Mouse (Mus musculus) right cerebral cortex, postnatal 4 days (tissue): ENCODE results near the gene Slc5a6.
"Not testable (repeated sequence)": the region's sequence is repeated elsewhere in the genome, so short reads cannot be mapped to it uniquely, and the experiment has no call there.

ENCODE experiments used
- DNase-seq: peaks from one replicate; pipeline ENCODE4 v3.0.0-alpha.2; 2022

Gene Slc5a6

DNA sequence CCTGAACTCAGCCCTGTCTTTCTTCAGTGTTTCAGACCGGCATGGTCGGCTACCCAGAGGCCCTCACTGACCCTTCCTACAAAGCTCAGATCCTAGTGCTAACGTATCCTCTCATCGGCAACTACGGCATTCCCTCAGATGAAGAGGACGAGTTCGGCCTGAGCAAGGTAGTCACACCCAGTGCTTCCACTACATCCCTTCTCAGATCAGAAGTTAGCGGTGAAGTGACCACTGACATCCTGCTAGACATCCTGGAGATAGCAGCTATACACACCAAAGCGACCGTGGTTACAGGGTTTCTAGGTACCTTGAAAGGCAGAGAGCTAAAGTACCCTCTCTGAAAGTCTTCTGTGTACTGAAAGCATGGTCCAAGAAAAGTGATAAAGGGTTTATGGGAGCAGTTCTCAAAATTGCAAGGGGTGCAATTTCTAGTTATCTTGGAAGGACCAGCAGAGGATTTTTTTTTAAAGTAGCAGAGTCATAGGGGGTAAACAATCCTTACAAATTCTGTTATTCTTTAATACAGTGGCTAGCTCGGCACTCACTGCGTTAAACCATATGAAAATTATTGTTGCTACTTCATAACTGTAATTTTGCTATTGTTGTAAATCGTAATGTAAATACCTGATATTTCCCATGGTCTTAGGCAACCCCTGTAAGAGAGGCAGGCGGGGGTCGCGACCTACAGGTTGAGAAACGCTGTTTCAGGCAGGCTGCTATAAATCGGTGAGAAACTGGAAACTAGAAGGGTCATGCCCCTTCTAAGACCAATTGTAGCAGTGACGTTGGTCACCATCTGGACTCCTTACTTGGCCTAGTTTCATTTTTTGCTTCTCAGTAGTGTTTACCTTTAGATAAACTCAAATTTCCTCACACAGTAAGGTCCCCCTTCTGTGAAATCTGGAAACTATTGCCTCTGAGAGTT, 6.8 kb upstream of the Slc5a6 start:
- DNase-seq: no peak

DNA sequence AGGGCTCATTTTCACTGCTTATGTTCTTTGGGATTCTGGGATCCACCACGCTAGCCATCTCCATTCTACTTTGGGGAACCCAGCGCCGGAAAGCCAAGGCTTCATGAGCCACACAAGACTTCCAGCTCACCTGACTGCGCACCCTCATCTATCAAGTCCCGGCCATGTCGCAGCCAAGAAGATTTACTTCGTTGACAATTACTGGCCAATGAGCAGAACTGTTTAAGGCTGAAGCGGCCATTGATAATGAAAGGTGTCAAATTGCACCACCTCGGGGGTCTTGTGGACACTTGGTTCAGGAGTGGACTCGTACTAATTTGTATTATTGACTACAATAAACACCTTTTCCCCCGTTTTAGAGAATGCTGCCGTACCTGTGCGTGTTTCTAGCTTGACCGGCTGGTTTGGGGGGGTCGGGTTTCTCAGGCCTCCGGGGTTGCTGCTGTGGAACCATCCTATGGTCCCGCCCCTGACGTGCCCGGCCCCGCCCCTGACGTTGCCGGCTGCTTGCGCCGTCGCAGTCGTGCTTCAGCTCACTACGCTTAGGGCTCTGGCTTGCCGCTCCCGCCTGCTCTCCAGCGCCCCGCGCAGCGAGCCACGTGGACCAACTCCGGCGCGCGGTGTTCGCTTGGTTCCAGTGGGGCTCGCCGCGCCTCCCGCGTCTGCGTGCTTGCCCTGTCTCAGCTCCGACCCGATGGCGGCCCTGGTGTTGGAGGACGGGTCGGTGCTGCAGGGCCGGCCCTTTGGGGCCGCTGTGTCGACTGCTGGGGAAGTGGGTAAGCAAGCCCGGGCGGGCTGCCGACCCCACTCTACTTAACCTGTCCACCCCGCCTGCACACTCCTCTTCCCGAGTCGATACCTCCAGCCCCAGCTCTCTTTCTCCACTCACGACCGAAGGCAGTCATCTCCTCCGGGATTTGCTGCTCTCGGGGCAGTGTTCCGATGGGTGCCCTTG, 5.8 kb upstream of the Slc5a6 start, which contains the start of gene Cad:
Gene Cad, plus strand, starts transcription at position 520 of the 955 bp plus-strand sequence.
- DNase-seq: peak; percentile 90

DNA sequence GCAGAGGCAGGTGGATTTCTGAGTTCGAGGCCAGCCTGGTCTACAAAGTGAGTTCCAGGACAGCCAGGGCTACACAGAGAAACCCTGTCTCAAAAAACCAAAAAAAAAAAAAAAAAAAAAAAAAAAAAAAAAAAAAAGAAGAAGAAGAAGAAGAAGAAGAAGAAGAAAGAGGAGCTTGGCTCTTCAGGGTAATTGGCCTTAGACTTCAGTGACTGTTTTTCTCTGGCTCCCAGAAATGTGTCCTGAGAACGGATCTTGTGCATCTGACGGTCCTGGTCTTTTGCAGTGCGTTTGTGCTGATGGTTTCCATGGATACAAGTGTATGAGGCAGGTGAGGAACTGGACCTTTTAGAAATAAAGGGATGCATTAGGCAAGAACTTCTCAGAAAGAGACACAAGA, 5.0 kb upstream of the Slc5a6 start:
- not testable (repeated sequence) for DNase-seq

DNA sequence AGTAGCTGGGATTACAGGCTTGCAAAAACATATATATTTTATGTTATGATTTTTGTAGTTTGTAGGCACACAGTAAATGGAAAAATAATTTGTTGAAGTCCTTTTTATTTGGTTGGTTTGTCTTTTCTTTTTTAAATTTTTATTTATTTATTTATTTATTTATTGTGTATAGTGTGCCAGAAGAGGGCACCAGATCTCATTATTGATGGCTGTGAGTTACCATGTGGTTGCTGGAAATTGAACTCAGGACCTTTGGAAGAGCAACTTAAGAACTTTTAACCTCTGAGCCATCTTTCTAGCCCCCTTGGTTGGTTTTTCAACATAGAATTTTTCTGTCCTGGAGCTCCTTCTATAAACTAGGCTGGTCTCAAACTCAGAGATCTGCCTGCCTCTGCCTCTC, 1.7 kb upstream of the Slc5a6 start:
- no peak for DNase-seq

DNA sequence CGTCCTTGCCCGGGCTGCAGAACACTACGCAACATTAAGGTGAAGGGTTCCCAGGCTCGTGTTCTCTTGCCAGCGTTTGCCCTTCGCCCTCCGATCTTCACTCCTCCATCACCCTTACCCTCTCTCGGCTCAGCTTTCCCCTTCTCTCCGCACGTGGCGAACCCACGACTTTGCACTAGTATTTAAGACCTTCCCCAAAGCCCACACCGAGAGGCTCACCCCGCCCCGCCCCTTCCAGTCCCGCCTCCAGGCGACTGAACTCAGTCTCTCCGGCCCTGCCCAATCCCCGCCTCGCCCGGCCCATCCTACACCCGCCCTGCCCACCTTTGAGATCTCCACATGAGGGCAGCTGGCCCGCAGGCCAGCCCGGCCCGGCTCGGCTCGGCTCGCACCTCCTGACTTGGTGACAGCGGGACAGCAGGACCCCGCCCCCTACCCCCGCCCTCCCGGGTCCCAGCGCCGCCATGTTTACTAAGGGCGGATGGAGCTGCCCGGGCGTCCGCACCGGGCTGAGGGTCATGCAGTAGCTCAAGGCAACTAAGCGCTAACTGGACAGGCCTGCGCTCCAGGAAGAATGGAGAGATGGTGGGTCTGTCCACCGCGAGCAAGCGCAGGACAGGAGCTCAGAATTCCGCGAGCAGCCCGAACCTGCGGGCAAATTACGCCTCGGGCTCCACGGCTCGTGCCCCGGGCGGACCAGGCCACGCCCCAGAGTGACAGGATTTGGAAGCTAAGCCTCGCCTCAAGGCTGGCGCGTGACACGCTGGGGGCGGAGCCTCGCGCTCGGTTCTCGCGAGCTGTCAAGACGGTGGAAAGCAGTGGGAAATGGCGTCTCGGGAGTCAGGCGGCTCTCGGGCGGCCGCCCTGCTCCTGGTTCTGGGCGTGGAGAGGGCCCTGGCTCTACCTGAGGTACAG, 619 bp downstream of the Slc5a6 start, which contains the start of gene Atraid:
Gene Atraid, plus strand, starts transcription at position 465 of the 915 bp plus-strand sequence.
- DNase-seq: peak; percentile 97

DNA sequence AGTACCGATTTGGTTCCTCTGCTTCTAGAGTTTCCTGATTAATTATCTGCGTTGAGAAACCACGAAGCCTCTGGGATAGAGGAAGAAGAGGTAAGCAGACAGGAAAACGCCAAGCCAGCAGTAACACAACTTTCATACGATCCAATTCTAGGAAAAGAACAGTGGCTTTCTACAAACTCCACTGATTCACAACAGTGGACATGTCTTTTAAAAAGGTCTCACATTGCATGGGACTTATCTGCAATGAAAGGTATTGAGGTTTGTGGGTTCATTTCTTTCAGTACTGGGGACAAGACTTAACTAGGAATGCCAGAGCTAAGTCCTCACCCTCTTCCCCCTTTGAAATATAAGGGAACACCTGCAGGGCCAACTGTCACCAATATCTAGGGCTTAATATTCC, 1.6 kb downstream of the Slc5a6 start:
- DNase-seq: no peak

DNA sequence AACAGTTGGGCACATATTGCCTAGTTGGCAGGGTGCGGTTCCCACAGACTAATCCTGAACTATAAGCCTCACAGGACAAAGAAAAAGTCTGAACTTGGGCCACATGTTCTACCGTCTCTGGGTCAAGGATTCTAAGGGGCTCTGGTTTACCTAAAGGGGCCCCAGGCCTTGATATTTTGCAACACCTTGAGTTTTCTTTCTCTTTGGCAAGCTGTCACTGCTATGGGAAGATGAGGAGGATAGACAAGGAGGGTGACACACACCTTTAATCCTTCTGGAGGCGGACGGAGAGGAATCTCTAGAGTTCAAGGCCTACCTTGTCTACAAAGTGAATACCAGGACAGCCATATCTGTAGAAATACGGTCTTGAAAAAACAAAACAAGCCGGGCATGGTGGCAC, 2.3 kb downstream of the Slc5a6 start:
- no peak for DNase-seq

DNA sequence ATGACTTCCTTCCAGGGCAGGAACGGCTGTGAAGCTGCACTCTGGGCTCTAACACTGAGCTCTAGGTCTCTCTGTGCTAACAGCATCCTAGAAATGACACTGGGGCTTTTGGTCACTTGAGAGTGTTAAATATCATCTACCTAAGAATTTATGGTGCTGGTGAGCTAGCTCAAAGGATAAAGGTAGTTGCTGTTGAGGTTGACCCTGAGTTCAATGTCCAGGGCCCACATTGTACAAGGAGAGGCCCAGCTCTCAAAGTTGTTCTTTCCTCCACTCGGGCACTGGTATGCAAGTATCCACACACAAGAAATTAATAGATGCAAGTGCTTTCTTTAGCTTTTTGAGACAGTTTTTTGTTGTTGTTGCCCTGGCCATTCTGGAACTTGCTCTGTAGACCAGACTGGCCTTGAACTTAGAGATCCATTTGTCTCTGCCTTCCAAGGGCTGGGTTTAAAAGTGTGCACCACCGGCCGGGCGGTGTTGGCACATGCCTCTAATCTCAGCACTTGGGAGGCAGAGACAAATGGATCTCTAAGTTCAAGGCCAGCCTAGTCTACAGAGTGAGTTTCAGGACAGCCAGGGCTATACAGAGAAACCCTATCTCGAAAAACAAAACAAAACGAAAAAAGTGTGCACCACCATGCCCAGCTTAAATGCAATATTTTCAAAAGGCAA, 10.4 kb downstream of the Slc5a6 start:
- no peak for DNase-seq

DNA sequence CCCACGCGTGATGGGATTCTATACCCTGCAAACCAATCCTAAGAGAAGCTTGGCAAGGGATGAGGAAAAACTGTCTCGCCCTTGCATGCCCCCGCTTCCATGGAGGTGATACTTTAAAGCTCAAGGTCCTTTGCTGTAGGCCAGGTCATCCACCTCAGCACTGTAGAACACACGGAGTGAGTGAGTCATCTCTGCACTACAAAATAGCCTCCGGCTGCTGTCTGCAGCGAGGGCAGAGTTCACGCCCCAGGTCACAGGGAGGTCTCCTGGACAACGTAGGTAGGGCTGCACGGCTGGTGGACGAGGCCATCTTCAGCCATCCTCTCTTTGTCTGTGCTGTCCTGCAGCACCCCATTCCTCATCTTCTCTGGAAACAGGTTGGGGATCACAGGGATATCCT, 12.2 kb downstream of the Slc5a6 start:
- DNase-seq: not testable (repeated sequence)

DNA sequence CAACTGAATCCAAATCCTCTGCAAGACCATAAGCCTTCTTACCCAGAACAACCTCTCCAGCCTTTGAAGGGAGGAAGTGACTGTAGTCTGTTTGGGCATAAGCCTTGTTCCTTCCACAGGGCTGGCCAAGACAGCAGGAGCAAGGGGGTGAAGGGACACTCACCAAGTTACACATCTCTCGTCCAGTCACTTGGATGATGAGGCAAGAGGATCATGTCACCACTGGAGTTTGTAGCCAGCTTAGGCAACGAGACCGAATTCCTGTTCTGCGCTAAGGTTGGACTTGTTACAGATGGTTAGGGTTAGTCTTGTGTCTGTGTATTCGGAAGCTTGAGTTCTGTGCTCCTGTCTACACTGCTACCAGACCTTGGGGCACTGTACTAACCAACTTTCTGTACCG, 14.1 kb downstream of the Slc5a6 start:
- DNase-seq: no peak

DNA sequence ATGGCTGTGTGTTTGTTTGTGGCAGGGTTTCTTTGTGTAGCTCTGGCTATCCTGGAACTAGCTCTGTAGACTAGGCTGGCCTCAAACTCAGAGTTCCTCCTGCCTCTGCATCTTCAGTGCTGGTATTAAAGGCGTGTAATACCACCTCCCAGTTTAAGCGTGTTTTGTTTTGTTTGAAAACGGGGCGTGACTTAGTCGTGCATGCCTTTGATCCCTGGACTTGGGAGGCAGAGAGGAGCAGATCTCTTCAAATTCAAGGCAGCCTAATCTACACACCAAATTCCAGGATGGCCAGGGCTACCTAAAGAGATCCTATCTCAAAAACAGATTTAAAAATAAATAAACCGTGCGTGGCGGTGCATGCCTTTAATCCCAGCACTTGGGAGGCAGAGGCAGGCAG, 17.2 kb downstream of the Slc5a6 start:
- DNase-seq: no peak

DNA sequence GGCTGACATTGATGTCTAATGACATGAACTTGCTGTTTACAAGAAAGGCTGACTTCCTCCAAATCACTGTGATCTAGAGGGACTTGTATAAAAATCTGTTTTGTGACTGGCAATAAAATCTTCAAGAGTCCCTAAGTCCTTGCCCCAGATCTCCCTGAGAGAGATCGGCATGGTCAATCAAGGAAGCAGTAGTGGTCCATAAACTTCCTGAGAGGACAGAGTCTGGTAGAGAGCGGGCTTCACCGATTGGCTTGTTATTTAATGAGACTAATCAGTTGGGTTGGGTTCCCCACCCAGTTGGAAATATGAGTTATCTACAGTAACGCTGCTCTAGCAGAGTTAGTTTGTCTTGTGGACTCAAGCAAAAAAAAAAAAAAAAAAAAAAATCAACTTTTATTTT, 17.8 kb downstream of the Slc5a6 start:
- DNase-seq: no peak

DNA sequence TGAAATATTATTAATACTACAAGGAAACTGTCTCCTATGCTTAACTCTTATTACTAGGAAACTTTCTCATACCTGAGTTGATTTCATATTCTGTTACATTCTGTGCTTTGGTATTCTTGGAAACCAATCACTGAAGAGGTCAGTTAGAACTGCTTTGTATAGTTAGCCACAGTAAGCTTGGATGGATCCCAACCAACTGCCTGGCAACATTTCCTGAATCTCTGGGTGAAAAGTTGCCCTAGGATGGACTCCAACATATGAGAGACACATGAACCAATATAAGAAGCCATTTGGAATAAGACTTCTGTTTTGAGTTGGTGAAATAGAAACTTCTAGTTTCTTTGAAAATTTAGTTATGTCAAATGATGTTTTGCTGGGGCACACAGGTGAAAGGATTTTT, 24.1 kb downstream of the Slc5a6 start:
- no peak for DNase-seq

DNA sequence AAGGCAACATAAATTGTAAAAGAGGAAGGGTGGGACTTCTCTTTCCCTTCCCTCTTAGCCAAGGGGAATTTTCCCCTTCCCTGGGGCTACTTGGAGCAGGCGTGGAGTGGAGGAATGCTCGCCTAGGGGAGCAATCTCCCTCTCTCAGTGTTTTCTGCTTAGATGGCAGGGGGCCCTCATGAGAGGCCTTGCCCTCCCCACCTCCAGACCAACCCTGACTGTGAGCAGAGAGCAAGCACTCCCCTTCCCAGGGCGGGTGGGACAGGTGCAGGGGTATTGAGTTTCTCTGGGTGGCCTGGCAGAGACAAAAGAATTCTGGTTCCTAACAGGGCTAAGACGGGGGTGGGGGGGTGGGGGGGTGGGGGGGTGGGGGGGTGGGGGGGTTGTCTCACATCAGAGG, 25.5 kb downstream of the Slc5a6 start:
- DNase-seq: no peak

DNA sequence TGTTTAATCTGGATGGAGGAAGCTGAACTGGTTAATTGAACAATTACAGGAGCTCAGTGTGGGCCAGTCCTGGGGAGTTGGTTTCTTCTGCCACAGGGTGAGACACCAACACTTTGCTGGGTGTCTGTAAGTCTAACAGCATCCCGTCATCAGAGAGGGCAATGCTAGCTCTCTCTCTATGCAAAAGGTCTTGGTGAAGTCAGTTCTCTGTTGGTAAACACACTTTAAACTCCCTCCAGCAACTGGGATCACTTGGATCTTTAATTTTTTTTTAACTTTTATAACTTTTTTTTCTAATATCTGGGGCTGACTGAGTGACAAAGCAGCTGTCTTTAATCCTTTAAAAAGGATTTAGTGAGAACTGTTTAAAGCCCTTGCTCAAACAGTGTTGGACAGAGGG, 26.0 kb downstream of the Slc5a6 start:
- DNase-seq: no peak

DNA sequence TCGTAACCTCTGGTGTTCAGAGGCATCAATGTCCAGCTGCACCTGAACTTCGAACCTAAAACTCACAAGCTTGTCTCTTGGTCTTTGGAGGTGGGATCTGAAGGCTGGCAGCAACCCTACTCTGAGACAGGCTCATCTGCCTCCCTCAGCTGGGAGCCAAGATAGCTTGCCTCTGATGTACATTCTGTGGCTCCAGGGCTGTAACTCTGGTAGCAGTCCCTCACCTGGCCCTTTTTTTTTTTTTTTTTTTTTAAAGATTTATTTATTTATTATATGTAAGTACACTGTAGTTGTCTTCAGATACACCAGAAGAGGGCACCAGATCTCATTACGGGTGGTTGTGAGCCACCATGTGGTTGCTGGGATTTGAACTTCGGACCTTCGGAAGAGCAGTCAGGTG, 26.9 kb downstream of the Slc5a6 start:
- DNase-seq: not testable (repeated sequence)

DNA sequence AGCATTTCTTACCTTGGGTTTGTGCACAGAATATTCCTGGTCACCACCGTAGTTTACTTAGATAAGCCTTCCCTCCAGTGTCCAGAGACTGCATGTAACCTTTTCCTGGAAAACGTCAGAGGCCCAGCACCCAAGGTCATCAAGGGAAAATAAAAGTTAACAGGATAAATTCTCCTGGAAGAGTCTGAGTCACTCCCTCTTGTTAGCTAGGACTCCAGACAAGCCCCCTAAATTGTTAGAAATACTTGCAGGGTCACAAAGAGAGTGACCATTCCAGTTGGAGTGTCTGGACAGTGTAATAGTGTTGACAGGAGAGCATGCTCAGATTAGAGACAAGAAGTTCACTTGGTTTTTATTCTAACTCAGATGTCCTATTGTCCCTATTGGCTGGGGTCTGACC, 32.8 kb downstream of the Slc5a6 start:
- no peak for DNase-seq

DNA sequence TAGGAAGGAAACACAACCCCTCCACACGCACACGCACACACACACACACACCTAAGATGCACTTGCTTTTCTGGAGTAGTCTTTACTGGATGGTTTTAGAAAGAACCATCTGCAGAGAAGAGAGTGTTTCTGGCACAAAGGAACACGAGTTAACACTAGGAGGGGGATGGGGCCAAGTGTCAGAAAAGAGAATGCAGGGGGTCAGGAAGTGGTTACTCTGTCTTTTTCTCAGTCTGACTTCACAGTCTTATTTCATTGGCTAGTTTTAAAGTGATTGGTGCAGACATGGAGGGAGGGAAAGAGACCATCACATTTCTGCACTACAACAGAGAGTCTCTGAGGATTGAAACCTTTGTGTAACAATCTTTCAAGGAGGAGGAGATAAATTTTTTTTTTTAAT, 36.0 kb downstream of the Slc5a6 start:
- DNase-seq: no peak

DNA sequence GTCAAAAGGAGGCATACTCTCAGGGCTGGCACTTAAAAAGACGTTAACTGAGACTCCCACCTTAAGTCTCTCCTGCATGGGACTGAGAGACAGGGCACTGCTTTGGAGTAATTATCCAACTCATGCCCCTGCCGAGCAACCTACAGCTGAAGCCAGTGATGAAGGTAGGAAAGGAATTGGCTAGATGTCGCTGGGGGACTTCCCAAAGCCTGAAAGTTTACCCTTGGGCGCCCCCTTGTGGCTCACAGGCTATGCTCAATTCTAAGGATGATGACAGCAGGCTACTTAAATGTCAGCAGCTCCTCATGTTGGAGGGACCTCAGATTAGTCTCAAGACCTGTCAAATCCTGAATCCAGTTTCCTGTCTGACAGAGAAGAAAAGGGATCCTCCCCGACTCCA, 44.5 kb downstream of the Slc5a6 start:
- DNase-seq: peak; percentile 99

DNA sequence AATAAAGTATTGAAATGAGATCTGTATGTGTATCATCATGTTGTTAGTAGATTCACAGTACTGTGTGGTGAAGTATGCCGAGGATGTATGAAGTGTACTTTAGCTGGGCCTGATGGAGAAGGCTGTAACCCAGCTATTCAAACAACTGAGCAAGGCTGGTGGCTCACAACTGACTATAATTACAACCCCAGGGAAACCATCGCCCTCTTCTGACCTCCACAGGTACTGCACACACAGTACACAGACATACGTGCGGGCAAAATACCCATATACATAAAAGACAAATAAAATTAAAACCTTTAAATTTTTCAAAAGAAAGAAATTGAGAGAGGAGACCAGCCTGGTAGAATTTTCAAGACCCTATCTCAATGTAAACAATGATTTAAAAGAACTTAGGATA, 47.2 kb downstream of the Slc5a6 start:
- DNase-seq: no peak

DNA sequence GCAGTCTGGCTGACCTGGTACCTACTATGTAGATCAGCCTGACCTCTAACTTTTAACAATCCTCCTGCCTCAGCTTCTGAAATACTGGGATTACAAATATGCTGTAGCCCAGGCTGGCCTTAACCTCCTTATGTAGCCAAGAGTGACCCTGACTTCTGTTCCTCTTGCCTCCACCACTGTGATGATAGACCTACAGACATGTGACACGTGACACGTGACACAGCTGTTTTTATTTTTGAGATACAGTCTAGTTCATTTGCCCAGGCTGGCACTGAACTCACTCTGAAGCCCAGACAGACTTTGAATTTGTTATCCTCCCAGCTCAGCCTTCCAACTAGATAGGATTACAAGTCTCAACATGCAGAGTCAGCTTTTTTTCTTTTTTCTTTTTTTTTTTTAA, 47.7 kb downstream of the Slc5a6 start:
- DNase-seq: no peak

DNA sequence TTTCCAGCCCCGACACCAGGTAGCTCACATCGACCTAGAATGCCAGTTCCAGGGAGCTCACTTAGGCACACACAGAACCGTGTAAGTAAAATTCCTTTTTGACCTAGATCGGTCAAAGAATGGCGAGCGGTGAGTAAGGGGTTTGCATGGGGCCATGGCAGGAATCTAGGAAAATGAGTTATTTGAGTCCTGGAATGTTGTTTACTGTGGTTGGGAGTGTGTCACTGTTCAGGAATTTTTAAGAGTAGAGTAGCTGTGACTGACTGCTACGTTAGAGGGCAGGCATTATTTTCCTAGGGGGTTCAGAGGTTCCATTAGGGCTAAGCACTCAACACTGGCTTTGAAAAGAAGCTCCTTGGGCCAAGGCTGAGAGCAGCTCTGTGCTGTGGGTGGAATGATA, 48.6 kb downstream of the Slc5a6 start:
- no peak for DNase-seq
